Mouse (Mus musculus) cerebellum, adult 2 months (tissue): ENCODE measurements around the gene Prim2.

Source experiments
- CTCF ChIP-seq: fragments of 200-500 bp; IDR thresholded peaks from 2 replicates; pipeline ENCODE4 v1.5.1; 2011; ENCODE audit warnings: low read depth, mild to moderate bottlenecking, control low read depth, low read length, moderate library complexity, borderline replicate concordance; ENCODE audit not compliant: insufficient read depth
- POLR2A ChIP-seq: fragments of 200-500 bp; IDR thresholded peaks from 2 replicates; pipeline ENCODE4 v1.6.1; 2011; ENCODE audit warnings: low read length, control low read depth, borderline replicate concordance; ENCODE audit not compliant: insufficient read depth

- TF ChIP-seq CTCF (no peak), POLR2A (no peak)
Observed at GRCm38 (mm10) chr1:33627803-33628202, 41.8 kb downstream of the Prim2 start.
